Mouse (Mus musculus) neural tube, embryonic 13.5 days (tissue): ENCODE measurements at regions not wholly inside any gene's neighbourhood (a gene's known extent, or its start where the extent isn't known, plus 50 kb on each side); places are given as distances from the start of the nearest gene placed in this dataset.

ENCODE experiments used
- ATAC-seq: fragments of 200-750 bp; cut with Nextera tagmentation; 2 replicates; pipeline ENCODE4 v1.8.0; 2017; ENCODE audit warnings: low read depth, mild to moderate bottlenecking, moderate TSS enrichment, moderate library complexity
- H3K27ac ChIP-seq: fragments of 300-500 bp; sonication (generic); replicated peaks from 2 replicates; pipeline ENCODE4 v1.5.1; 2015; ENCODE audit warnings: moderate library complexity, mild to moderate bottlenecking, inconsistent platforms
- H3K27me3 ChIP-seq: fragments of 300-500 bp; sonication (generic); 2 replicates; pipeline ENCODE4 v1.6.1; 2015; ENCODE audit warnings: mild to moderate bottlenecking, inconsistent platforms
- H3K36me3 ChIP-seq: fragments of 300-500 bp; sonication (generic); 2 replicates; pipeline ENCODE4 v1.6.1; 2015; ENCODE audit warnings: mild to moderate bottlenecking, inconsistent platforms
- H3K4me1 ChIP-seq: fragments of 300-500 bp; sonication (generic); replicated peaks from 2 replicates; pipeline ENCODE4 v1.6.1; 2015; ENCODE audit warnings: inconsistent platforms
- H3K4me2 ChIP-seq: fragments of 300-500 bp; sonication (generic); 2 replicates; pipeline ENCODE4 v1.6.1; 2015; ENCODE audit warnings: inconsistent platforms, mild to moderate bottlenecking, moderate library complexity
- H3K4me3 ChIP-seq: fragments of 300-500 bp; sonication (generic); 2 replicates; pipeline ENCODE4 v1.5.1; 2015; ENCODE audit warnings: mild to moderate bottlenecking, inconsistent platforms
- H3K9ac ChIP-seq: fragments of 300-500 bp; sonication (generic); 2 replicates; pipeline ENCODE4 v1.6.1; 2015; ENCODE audit warnings: moderate library complexity, mild to moderate bottlenecking, inconsistent platforms
- H3K9me3 ChIP-seq: fragments of 300-500 bp; sonication (generic); 2 replicates; pipeline ENCODE4 v1.6.1; 2016; ENCODE audit warnings: inconsistent platforms
- WGBS: fragments of 180-500 bp; shearing (Covaris S2); methylation state at CpG from one replicate; pipeline ENCODE4 v1.1.7; 2015; 5-methylcytosine and 5-hydroxymethylcytosine counted together

DNA sequence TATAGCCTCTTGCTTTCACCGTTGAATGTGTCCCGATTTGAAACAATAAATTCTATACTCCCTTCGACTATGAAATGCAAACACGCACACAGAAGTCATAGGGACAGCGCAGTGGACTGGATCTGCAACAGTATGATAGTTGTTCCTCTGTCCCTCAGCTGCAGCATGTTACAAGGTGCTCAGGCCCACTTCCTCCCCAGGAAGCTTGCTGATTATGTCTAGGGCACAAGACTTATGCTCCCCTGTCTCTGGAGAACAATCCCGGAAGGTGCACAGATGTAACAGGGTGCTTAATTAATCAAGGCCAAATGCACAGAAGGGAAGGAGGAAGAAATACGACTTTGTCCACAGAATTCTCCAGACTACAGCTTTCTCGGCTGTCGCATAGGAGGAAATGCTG lies 365.9 kb upstream of the Tnp1 start:
- Histone ChIP-seq H3K4me3 (no peak overlapping the region), H3K4me2 (no peak overlapping the region), H3K36me3 (no peaks in the 10 kb centered on the region), H3K27ac (0 out of 2 replicates have a peak overlapping the region, but pooled peaks have one; percentile 6), H3K9me3 (no peaks in the 10 kb centered on the region), H3K9ac (no peak overlapping the region), H3K27me3 (no peaks in the 10 kb centered on the region), H3K4me1 (peaks cover 8% of the 10 kb centered on the region)
- ATAC-seq = no peak
- 47% methylated on average over 9 of the region's 9 CpGs for WGBS

- Histone ChIP-seq H3K4me3 (no peak overlapping the region), H3K27me3 (no peaks in the 10 kb centered on the region), H3K4me2 (no peak overlapping the region), H3K27ac (no peak overlapping the region), H3K9me3 (no peaks in the 10 kb centered on the region), H3K9ac (no peak overlapping the region), H3K4me1 (no peaks in the 10 kb centered on the region), H3K36me3 (no peaks in the 10 kb centered on the region)
- ATAC-seq = no peak
- WGBS = 84% methylated on average over 7 of the region's 7 CpGs
These were observed 359.0 kb upstream of the Tnp1 start for GRCm38 (mm10) chr1:73374531-73375375.

DNA sequence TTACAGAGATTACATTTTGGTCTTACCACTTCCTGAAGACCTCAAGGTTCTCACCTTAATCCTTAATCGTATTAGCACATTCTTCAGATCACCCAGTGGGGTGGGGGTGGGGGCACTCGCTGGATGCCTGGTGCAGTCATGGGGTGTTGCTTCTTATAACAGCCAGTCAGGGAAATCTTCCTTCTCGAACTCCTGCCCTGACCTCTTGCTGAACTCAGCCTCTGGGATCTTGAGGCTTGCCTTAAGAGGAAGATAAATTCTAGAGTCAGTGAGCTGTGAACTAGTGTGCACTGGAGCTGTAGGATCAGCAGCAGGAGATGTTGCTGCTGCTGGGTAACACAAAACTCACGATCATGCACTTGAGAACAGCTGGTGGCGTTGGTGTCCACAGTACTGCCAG lies 352.5 kb upstream of the Tnp1 start:
- Histone ChIP-seq H3K9ac (no peak overlapping the region), H3K4me1 (peaks cover 20% of the 10 kb centered on the region), H3K9me3 (no peaks in the 10 kb centered on the region), H3K27ac (no peak overlapping the region), H3K27me3 (no peaks in the 10 kb centered on the region), H3K4me2 (no peak overlapping the region), H3K4me3 (no peak overlapping the region), H3K36me3 (no peaks in the 10 kb centered on the region)
- WGBS = 58% methylated on average over 5 of the region's 5 CpGs
- no peak for ATAC-seq

- Histone ChIP-seq H3K36me3 (no peaks in the 10 kb centered on the region), H3K9me3 (no peaks in the 10 kb centered on the region), H3K4me2 (no peak overlapping the region), H3K27ac (no peak overlapping the region), H3K4me3 (no peak overlapping the region), H3K9ac (no peak overlapping the region), H3K27me3 (no peaks in the 10 kb centered on the region), H3K4me1 (peaks cover 41% of the 10 kb centered on the region)
- no peak for ATAC-seq
- 48% methylated on average over 4 of the region's 4 CpGs for WGBS
These were observed 350.1 kb upstream of the Tnp1 start for GRCm38 (mm10) chr1:73365842-73366241.

GRCm38 (mm10) chr1:73364300-73364683 lies 348.6 kb upstream of the Tnp1 start:
- H3K4me2 ChIP-seq = no peak overlapping the region
- no peaks in the 10 kb centered on the region for H3K9me3 ChIP-seq
- 44% methylated on average over 7 of the region's 7 CpGs for WGBS
- ATAC-seq = no peak
- H3K27me3 ChIP-seq = no peaks in the 10 kb centered on the region
- no peak overlapping the region for H3K9ac ChIP-seq
- no peak overlapping the region for H3K4me3 ChIP-seq
- H3K4me1 ChIP-seq = peaks cover 41% of the 10 kb centered on the region
- H3K36me3 ChIP-seq = no peaks in the 10 kb centered on the region
- H3K27ac ChIP-seq = peak overlapping the region; percentile 84

DNA sequence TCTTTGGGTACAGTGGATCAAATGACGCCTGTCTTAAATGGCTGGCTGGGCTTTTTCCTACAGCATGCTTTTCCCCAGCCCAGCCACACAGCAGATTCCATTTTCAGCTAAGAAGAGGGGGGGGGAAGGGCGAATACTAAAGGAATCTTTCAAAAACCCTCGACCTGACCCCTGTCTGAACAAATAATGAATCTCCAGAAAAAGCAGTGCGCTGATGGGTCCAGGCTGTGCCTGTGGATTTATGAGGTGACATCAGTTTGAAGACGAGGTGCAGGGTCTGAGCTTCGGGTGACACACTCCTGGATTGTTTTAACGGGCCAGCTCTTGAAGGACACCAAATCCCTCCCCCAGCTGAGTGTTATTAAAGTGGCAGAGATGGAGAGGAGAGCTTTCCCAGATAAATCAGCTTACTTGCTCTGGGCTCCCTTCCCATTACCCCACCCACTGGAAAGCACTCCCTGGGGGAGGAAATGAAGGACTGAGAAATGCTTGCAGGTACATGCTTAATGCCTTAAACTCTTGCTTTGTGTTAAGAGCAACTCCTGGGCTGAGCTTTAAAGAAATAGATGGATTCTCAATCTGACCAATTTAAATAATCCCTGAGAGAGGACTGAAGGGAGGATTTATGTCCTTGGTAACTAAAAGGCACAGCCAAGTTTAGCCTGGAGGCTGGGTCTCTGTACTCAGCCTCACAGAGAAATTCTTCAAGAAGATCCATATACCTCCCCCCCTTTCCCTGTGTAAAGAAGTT lies 348.0 kb upstream of the Tnp1 start:
- 0% methylated on average over 7 of the region's 7 CpGs for WGBS
- H3K4me1 ChIP-seq = peaks cover 41% of the 10 kb centered on the region
- peak; percentile 87 for ATAC-seq
- no peak overlapping the region for H3K4me3 ChIP-seq
- H3K36me3 ChIP-seq = no peaks in the 10 kb centered on the region
- H3K27me3 ChIP-seq = no peaks in the 10 kb centered on the region
- peak overlapping the region; percentile 36 for H3K4me2 ChIP-seq
- H3K27ac ChIP-seq = peak overlapping the region; percentile 84
- H3K9ac ChIP-seq = peak overlapping the region; percentile 39; the same call in 1 of the 2 replicates
- H3K9me3 ChIP-seq = no peaks in the 10 kb centered on the region

GRCm38 (mm10) chr1:73362122-73362521 lies 346.4 kb upstream of the Tnp1 start:
- Histone ChIP-seq H3K9me3 (no peaks in the 10 kb centered on the region), H3K4me2 (no peak overlapping the region), H3K27me3 (no peaks in the 10 kb centered on the region), H3K36me3 (no peaks in the 10 kb centered on the region), H3K9ac (no peak overlapping the region), H3K27ac (0 out of 2 replicates have a peak overlapping the region, but pooled peaks have one; percentile 33), H3K4me1 (peaks cover 41% of the 10 kb centered on the region), H3K4me3 (no peak overlapping the region)
- no peak for ATAC-seq
- 98% methylated on average over 1 of the region's 1 CpGs for WGBS

- no peak for ATAC-seq
- H3K4me2 ChIP-seq = no peak overlapping the region
- WGBS = 80% methylated on average over 7 of the region's 7 CpGs
- H3K36me3 ChIP-seq = no peaks in the 10 kb centered on the region
- no peaks in the 10 kb centered on the region for H3K27me3 ChIP-seq
- no peak overlapping the region for H3K9ac ChIP-seq
- H3K9me3 ChIP-seq = no peaks in the 10 kb centered on the region
- no peak overlapping the region for H3K27ac ChIP-seq
- H3K4me3 ChIP-seq = no peak overlapping the region
- peaks cover 41% of the 10 kb centered on the region for H3K4me1 ChIP-seq
These were observed 345.6 kb upstream of the Tnp1 start for GRCm38 (mm10) chr1:73361300-73361699.

- H3K4me2 ChIP-seq = no peak overlapping the region
- H3K9me3 ChIP-seq = no peaks in the 10 kb centered on the region
- no peaks in the 10 kb centered on the region for H3K4me1 ChIP-seq
- H3K27ac ChIP-seq = no peak overlapping the region
- ATAC-seq = no peak
- H3K36me3 ChIP-seq = no peaks in the 10 kb centered on the region
- H3K4me3 ChIP-seq = no peak overlapping the region
- no peaks in the 10 kb centered on the region for H3K27me3 ChIP-seq
- WGBS = 52% methylated on average over 1 of the region's 1 CpGs
- H3K9ac ChIP-seq = no peak overlapping the region
These were observed 338.7 kb upstream of the Tnp1 start for GRCm38 (mm10) chr1:73354447-73354846.

DNA sequence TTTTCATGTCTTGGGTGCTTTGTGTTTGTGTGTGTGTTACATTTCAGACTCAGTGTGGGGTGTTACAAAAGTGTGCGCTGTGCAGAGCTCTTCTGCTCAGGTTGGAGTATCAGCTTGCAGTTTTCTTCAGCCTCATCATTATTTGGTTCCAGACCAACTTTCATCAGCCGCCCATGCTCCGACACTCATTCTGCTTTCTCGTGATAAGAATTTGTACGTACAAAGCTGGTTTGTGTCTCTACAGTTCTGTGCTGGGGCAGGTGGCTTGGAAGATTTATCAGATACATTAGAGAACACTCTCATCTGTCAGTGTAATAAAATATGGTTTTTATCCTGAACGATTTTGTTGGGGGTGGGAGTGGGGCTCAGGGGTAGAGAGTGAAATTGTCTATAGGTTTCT lies 332.8 kb upstream of the Tnp1 start:
- no peak for ATAC-seq
- Histone ChIP-seq H3K36me3 (no peaks in the 10 kb centered on the region), H3K4me3 (no peak overlapping the region), H3K4me1 (no peaks in the 10 kb centered on the region), H3K4me2 (no peak overlapping the region), H3K27ac (no peak overlapping the region), H3K9me3 (no peaks in the 10 kb centered on the region), H3K9ac (no peak overlapping the region), H3K27me3 (no peaks in the 10 kb centered on the region)
- 73% methylated on average over 6 of the region's 6 CpGs for WGBS

DNA sequence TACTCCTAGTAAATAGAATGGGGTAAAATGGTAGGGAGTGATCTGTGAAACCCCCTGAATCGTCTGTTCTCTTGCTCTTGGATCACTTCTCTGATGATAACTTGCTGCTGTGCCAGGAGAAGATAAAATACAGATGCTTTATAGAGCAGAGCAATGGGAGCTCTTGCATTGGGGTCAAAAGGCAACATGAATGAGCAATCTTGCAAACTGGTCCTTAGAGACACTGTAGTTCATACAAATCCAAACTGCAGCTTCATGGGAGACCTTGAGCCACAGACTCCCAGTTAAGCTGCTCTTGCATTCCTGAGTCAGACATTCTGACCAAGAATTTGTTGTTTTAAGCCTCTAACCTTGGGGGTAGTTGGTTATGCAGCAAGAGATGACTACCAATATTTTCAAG lies 328.9 kb upstream of the Tnp1 start:
- Histone ChIP-seq H3K27ac (no peak overlapping the region), H3K4me2 (no peak overlapping the region), H3K36me3 (no peaks in the 10 kb centered on the region), H3K27me3 (no peaks in the 10 kb centered on the region), H3K4me3 (no peak overlapping the region), H3K9ac (no peak overlapping the region), H3K4me1 (no peaks in the 10 kb centered on the region), H3K9me3 (no peaks in the 10 kb centered on the region)
- WGBS = 79% methylated on average over 1 of the region's 1 CpGs
- no peak for ATAC-seq

DNA sequence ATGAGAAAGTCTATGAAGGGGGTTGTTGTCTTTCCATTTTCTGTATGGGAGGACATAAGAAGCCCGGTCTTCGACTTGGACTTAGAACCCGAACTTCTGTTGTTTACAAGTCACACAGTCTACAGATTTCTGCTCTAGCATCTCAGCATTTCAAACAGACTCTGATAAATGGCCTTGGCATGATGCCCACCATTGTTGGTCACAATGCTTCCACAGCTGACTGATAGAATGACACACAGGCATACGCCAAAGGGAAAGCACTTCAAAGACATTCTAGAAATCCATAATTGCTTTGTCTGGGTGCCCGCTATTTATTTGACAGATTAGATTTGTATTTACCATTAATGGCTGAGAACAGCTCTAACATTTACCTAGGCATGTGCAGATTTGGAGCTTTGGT lies 326.2 kb upstream of the Tnp1 start:
- Histone ChIP-seq H3K9me3 (no peaks in the 10 kb centered on the region), H3K36me3 (no peaks in the 10 kb centered on the region), H3K4me2 (no peak overlapping the region), H3K4me3 (no peak overlapping the region), H3K4me1 (no peaks in the 10 kb centered on the region), H3K9ac (no peak overlapping the region), H3K27me3 (no peaks in the 10 kb centered on the region), H3K27ac (no peak overlapping the region)
- 75% methylated on average over 5 of the region's 5 CpGs for WGBS
- no peak for ATAC-seq
